8 mouse cellular contexts compared by ENCODE assay signal in the genomic region with DNA sequence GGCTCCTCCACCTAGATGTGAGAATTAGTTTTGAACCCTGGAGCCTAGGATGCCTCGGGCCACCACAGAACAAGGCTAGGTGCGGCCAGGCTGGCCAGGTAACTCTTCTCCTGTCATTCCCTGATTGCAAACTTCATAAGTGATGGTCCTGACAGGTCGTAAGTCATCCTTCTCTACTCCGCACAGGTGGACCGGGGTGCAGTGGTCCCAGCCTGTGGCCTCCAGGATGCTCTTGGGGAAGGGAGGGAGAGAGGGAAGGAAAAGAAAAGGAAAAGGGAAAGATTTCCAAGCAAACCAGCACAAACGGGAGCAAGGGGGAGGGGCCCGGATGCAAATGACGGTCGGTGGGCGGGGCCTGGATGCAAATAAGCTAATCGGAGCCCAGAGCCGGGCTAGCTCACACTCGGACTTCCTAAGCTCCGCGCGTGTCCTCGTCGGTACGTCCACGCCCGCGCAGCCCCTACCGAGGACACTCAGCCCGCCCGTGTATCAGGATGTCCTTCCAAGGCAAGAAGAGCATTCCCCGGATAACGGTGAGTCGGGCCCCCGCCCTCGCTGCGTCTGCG. TPM values are rescaled to one million over a fixed set of nuclear protein-coding genes. Genes with fewer than 3 reads are reported as not detected.
DNase-seq lines count a peak whose midpoint lies in the region; ATAC-seq and TF ChIP-seq lines count a peak whose summit lies in the region.

A gene (plus strand): TSS at position 373 of the 566 bp plus-strand sequence.

- H3K27ac ChIP-seq in forebrain, embryonic 14.5 days (ENCODE audit: low read depth, low read length), result peak within 1 kb of the TSS; percentile 10; the same call in 1 of the 2 replicates
- H3K27ac ChIP-seq in liver, postnatal 0 days (ENCODE audit: low read depth), result no peak within 1 kb of the TSS

- DNase-seq in urinary bladder, adult 18-20 months (ENCODE audit: low spot score in 2 of 2), result peak; percentile 14 to 23
- DNase-seq in urinary bladder, postnatal 10 days (ENCODE audit: low spot score), result no peak
- peak; percentile 93 for DNase-seq in forebrain, embryonic 14.5 days (ENCODE audit: low spot score)
- DNase-seq in heart, postnatal 25 days (ENCODE audit: low spot score), result peak; percentile 27
- DNase-seq in layer of hippocampus, adult 9-10 months (ENCODE audit: low spot score), result peak; percentile 68
- peak; percentile 32 for DNase-seq in liver, postnatal 0 days
- peak; percentile 93 for DNase-seq in retina, postnatal 1 day

- peaks cover 7% of the 10 kb centered on the region; the same call in 1 of the 2 replicates for H3K27me3 ChIP-seq in forebrain, embryonic 14.5 days (replicated peaks; ENCODE audit: control insufficient read depth, insufficient read depth, low read length)
- peaks cover 37% of the 10 kb centered on the region for H3K27me3 ChIP-seq in liver, postnatal 0 days (ENCODE audit: insufficient read depth, low read length)

- peak within 1 kb of the TSS; percentile 78 for H3K9ac ChIP-seq in forebrain, embryonic 14.5 days (ENCODE audit: low read length)
- no peak within 1 kb of the TSS for H3K9ac ChIP-seq in liver, postnatal 0 days (replicated peaks)

- TF ChIP-seq EP300 in liver, postnatal 0 days (IDR thresholded peaks at IDR 0.05; ENCODE audit: low read depth), result no peak

- intact Hi-C loops in heart, postnatal 25 days (cut with DNase I), result no loop called here

- TF ChIP-seq CTCF in liver, postnatal 0 days (IDR thresholded peaks at IDR 0.05; ENCODE audit: low read depth), result no peak

- no peaks in the 10 kb centered on the region for H3K9me3 ChIP-seq in forebrain, embryonic 14.5 days (replicated peaks; ENCODE audit: control insufficient read depth, low read length)
- H3K9me3 ChIP-seq in liver, postnatal 0 days (ENCODE audit: low read length), result 0 out of 2 replicates have a peak, but pooled peaks cover 2% of the 10 kb centered on the region

- 6% methylated on average over 32 of the region's 32 CpGs for WGBS in forebrain, embryonic 14.5 days
- 10% methylated on average over 32 of the region's 32 CpGs for WGBS in liver, postnatal 0 days (ENCODE audit: insufficient replicate concordance)

- peak within 1 kb of the TSS; percentile 63 for H3K4me2 ChIP-seq in forebrain, embryonic 14.5 days (ENCODE audit: low read length)
- peak within 1 kb of the TSS; percentile 50 for H3K4me2 ChIP-seq in liver, postnatal 0 days (ENCODE audit: low read depth, low read length)

- ATAC-seq in forebrain, embryonic 14.5 days, result peak; percentile 84
- no peak for ATAC-seq in liver, postnatal 0 days
- ATAC-seq in erythroblast, adult 5-6 weeks (replicated peaks; ENCODE audit: low FRiP score, poor library complexity, severe bottlenecking), result no peak

- peaks cover 13% of the 10 kb centered on the region for H3K36me3 ChIP-seq in forebrain, embryonic 14.5 days (ENCODE audit: control insufficient read depth, insufficient read depth, low read length)
- no peaks in the 10 kb centered on the region for H3K36me3 ChIP-seq in liver, postnatal 0 days (replicated peaks; ENCODE audit: insufficient read depth, low read length)

- H3K4me3 ChIP-seq in forebrain, embryonic 14.5 days (ENCODE audit: low read depth, low read length), result peak within 1 kb of the TSS; percentile 72
- peak within 1 kb of the TSS; percentile 10; the same call in 1 of the 2 replicates for H3K4me3 ChIP-seq in liver, postnatal 0 days (ENCODE audit: low read depth, low read length)

- H3K4me1 ChIP-seq in forebrain, embryonic 14.5 days (ENCODE audit: control insufficient read depth, insufficient read depth, low read length), result peaks cover 17% of the 10 kb centered on the region
- H3K4me1 ChIP-seq in liver, postnatal 0 days (ENCODE audit: insufficient read depth), result no peaks in the 10 kb centered on the region

RNA-seq across cellular contexts. Expression of the gene that starts here (rescaled TPM):
- polyA plus RNA-seq in forebrain, embryonic 14.5 days (2014; fragmentation: Nextera tagmentation; extraction: Ambion mirVana), result 123 and 141 TPM in 2 replicates
- total RNA-seq in heart, postnatal 25 days (2021), result 1 to 10 TPM; 4.9 to 5.7 TPM
- 0.04 TPM in 1 of 2 replicates, not detected in the other for polyA plus RNA-seq in liver, postnatal 0 days (2015; fragmentation: Nextera tagmentation; extraction: Ambion mirVana)
- total RNA-seq in erythroblast, adult 5-6 weeks (2015; ENCODE audit: low replicate concordance), result not detected in 2 replicates
- total RNA-seq in erythroblast, adult 5-6 weeks (2017; ENCODE audit: low replicate concordance), result not detected in 2 replicates

Comparison
In these comparisons a context has a peak if more than half of its experiments do, and no peak if none do; other contexts are left out.
1. RNA of the gene that starts here (total RNA-seq): 4.9 to 5.7 TPM in heart, postnatal 25 days; not detected in erythroblast, adult 5-6 weeks; every median in the first group is over 4 times any median in the second.
2. RNA of the gene that starts here (polyA plus RNA-seq): 123 to 141 TPM in forebrain, embryonic 14.5 days; 0.04 TPM in liver, postnatal 0 days; every median in the first group is over 100 times any median in the second.
3. Peak in DNase-seq, H3K4me3 ChIP-seq and H3K4me2 ChIP-seq in liver, postnatal 0 days; RNA of the gene not detected or under 1 TPM.